Mouse (Mus musculus) cortical plate, adult 2 months (tissue): ENCODE results near the gene Hoxc6.

Source experiments
- CTCF ChIP-seq: fragments of 200-500 bp; IDR thresholded peaks from 2 replicates; pipeline ENCODE4 v1.5.1; 2011; ENCODE audit warnings: mild to moderate bottlenecking, control low read depth, low read length; ENCODE audit not compliant: insufficient read depth; ENCODE audit errors: extremely low read depth
- POLR2A ChIP-seq: fragments of 200-500 bp; IDR thresholded peaks from 2 replicates; pipeline ENCODE4 v1.6.1; 2011; ENCODE audit warnings: mild to moderate bottlenecking, low read length, control low read depth; ENCODE audit not compliant: insufficient read depth; ENCODE audit errors: extremely low read depth

- TF ChIP-seq POLR2A (no peak), CTCF (no peak)
Observed at GRCm38 (mm10) chr15:102959663-102960191, 38.3 kb upstream of the Hoxc6 start.
